Mouse (Mus musculus): ENCODE measurements at regions not wholly inside any gene's neighbourhood (a gene's known extent, or its start where the extent isn't known, plus 50 kb on each side); places are given as distances from the start of the nearest gene placed in this dataset.

DNA sequence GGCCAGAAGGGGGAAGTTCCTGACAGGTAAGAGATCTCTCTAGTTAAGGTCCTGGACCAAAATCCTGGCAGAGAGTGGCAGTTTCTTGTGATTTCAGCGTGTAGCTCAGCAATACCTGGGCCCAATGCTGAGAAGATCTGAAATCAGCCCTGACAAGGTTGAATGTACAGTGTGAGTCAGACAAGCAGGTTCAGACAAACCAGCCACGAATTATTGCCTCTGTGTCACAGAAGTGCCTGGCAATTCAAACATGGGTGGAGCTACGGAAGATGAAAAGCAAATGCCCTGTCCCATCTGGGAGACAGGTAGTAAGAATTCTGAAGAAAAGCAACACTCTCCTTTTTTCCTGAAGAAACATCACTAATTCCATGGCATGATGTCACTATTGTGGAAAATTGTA lies 51.3 kb upstream of the Galnt7 start:
- no peak for TF ChIP-seq CTCF (IDR thresholded peaks at IDR 0.05; ENCODE audit: borderline replicate concordance, extremely low read depth, insufficient read depth, insufficient read length)
- TF ChIP-seq POLR2A (IDR thresholded peaks at IDR 0.05; ENCODE audit: borderline replicate concordance, extremely low read depth, insufficient read depth, insufficient read length, poor library complexity, severe bottlenecking), result no peak

Data from brain, embryonic 14.5 days (tissue).